Mouse (Mus musculus) B cell, adult 67 days (primary cell): Measurements from ENCODE around the gene Kcnh4. TPM values are rescaled to one million over a fixed set of nuclear protein-coding genes. Genes with fewer than 3 reads are reported as not detected.

Source experiments
- total RNA-seq, 2 experiments: library from RNA; stranded (reverse); gene quantifications; 4 replicates each; pipeline ENCODE4 v1.2.4; 2023

The Kcnh4 gene
- total RNA-seq = 1 to 10 TPM; 3.0 to 4.3 TPM

DNA sequence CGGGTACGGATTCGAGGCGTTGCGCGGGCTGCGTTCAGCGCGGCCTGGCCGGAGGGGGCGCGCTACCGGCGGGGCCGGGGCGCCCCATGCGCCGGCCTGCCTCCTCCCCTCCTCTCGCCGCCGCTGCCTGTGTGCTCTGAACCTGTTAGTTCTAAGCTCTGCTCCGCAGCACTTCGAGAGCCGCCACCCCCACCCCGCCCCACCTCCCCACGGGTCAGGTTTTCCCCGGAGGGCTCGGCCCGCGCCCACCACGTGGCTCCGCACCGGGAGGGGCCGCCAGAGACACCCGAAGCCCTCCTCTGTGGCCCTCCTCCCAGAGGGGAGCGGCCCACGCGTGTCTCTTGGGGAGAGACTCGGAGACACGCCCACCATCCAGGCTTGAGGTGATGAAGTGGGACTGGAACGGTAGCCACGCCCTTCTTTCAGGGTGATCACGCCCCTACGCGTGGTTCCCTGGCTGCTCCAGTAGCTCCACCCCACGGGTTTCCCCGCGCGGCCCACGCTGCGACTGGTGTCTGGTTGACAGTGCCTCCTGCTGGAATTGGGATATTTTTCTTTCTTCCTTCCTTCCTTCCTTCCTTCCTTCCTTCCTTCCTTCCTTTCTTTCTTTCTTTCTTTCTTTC is at the start of gene Kcnh4:
TSS of gene Kcnh4 (minus strand) at position 332 of the 623 bp plus-strand sequence.

DNA sequence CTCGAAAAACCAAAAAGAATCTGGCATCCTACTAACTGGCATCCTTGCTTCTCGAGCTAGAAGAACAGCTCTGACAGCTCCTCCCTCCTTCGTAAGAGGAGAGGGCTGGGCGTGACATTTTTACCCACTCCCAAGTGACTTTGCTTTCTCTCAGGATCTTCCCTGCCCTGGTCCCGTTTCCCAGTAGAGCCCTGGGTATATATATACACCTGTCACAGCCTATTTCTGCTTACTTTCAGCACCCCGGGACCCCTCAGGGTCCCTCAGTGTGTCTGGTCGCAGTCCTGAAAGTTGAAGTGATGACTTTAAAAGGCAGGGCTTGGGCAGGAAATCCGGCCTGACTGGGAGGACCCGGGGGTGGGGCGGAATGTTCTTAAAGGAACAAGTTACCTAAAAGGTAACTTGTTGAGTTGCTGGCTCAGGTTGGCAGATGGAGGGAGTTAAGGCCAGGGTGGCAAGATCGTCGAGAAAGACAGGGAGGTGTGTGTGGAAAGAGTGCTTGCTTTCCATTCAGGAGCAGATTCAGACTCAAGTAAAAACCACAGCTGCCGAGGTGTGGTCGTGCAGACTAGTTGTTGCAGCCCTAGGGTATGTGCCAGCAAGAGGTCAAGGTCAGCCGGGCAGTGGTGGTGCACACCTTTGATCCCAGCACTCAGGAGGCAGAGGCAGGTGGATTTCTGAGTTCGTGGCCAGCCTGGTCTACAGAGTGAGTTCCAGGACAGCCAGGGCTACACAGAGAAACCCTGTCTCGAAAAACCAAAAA is 11.1 kb upstream of the Kcnh4 start, which contains the start of gene Ghdc:
TSS of gene Ghdc (minus strand) at position 312 of the 763 bp plus-strand sequence.

DNA sequence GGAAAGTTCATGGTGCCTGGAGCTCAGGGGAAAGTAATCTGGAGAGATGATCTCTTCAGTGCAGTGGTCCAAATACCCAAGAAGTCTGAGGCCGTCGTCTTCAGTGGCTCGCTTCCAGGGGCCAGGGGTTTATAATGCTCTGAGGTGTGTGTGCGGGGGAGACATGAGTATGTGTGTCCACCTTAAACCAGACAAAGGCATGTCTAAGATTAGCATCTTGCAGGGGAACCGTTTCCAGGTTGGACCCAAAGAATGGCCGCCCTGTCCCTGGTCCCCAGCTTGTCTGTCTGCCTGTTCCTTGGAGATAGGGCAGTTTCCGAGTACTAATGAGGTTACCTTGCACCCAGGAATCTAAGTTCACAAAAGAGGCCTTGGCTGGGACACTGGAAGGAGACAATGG is 3.1 kb upstream of the Kcnh4 start, which contains the start of gene Hcrt:
TSS of gene Hcrt (minus strand) at position 101 of the 400 bp plus-strand sequence.

DNA sequence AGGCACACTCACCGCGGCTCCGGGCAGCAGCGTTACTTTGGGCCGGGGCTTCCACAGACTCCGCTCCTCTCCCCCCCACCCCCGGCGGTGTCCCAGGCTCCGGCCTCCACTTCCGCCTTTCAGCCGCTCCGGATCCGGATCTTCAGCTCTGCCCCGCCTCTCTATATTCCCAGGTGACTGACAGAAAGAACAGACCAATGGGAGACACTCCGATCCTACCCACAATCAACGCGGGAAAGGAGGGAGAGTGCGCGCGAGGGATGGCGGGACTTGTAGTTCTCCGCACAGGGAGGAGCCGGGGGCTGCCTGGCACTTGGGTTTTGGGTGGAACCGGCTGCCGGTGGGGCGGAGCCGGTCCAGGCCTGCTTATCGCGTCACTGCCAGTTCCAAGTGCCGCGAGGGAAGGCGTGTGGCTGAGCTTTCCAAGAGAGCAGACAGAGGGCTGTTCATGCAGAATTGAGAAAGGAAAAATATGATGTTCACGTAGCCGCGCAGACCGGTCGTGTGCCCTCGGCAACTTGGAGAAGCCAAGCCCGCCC is 21.6 kb downstream of the Kcnh4 start, which contains the start of gene Rab5c:
TSS of gene Rab5c (minus strand) at position 150 of the 539 bp plus-strand sequence.

DNA sequence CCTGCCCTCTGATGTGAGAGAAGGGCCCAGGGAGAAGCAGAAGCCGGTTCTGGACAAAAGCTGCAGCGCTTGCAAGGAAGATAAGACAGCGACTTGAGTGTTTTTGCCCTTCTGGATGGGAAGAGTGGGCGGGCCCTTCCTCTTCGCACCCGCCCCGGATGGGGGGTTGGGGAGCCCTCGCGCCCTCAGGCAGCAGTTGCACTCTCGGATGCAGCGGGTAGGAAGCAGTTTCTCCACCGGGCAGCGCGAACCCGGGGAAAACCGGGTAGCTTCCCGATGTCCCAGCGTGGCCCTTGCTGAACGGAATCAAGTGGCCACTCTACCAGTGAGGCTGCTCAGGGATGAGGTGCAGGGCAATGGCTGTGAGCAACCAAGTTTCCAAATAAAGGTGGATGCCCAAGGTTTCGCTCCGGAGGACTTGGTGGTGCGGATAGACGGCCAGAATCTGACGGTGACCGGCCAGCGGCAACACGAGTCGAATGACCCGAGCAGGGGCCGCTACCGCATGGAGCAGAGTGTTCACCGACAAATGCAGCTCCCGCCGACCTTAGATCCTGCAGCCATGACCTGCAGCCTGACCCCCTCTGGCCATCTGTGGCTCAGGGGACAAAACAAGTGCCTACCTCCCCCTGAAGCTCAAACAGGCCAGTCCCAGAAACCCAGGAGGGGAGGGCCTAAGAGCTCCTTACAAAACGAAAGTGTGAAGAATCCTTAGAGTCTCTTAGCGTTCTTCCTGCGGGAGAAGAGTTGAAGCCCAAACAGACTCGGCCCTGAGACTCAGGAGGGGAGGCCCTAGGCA is 45.8 kb downstream of the Kcnh4 start, which contains the start of gene Hspb9:
TSS of gene Hspb9 (plus strand) at position 116 of the 799 bp plus-strand sequence.

DNA sequence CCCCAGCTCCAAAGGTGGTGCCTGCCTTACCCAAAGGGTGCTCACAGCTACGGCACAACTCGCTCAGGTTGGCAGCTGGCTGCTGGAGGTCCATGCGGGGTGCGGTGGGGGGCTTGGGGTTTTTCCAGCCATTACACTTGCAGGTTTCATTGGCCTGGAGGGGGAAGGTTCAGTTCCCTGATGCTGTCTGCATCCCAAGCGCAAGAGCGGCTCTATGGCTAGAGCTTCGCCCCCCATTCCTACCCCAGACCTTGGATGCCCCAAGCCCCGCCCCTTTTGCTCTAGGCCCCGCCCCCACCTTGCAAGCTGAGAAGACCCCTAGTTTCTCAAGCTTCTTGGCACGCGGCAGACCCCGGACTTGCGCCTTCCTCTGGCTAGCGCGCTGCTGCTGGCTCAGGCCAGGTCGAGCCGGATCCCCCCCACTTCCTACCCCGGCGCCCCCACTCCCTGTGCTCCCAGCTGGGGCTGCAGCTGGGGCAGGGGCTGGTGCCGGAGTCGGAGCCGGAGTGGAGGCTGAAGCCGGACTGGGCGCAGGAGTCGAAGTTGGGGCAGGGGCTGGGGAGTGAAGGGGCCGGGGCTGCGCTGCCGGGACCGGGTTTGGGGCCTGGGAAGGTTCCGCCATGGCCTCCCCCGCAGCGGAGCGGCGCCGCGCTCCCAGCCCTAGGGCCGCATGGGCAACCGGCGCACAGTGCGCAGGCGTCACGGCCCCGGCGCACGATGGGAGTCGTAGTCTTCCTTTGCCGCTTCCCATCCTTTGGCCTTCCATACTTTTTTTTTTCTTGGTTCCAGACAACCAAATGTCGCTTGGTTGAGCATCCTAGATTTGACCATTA is 47.7 kb downstream of the Kcnh4 start, which contains the start of gene Kat2a:
TSS of gene Kat2a (minus strand) at position 683 of the 833 bp plus-strand sequence.

DNA sequence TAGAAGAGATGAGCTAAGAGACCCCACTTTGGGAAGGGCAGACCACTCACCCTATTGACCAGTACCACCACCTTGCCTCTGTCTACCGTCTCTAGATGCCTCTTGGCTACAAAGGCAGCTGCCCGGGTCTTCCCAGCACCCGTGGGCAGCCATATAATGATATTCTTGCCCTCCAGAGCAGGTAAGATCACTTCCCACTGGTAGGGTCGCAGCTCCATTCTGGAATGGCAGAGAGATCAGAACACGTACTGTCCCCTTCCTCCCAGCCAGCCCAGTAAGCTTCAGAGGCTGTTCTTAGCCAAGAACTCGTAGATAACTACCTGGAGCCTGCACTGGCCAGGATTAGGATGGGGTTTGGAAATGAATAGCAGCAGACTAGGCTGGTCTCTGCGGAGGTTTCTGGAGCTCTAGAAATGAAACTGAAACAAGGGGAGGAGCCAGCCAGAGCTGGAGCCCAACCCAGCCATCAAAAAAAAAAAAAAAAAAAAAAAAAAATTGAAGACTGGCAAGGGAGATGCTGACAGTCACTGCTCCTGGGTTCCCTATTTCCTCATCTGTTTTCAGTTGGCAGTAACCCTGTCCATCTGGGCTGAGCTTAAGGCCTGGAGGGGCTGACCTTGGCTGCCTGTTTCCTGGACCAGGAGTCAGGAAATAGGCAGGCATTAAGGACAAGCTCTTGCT is 55.8 kb downstream of the Kcnh4 start, which contains the start of gene Dhx58:
TSS of gene Dhx58 (minus strand) at position 421 of the 681 bp plus-strand sequence.

DNA sequence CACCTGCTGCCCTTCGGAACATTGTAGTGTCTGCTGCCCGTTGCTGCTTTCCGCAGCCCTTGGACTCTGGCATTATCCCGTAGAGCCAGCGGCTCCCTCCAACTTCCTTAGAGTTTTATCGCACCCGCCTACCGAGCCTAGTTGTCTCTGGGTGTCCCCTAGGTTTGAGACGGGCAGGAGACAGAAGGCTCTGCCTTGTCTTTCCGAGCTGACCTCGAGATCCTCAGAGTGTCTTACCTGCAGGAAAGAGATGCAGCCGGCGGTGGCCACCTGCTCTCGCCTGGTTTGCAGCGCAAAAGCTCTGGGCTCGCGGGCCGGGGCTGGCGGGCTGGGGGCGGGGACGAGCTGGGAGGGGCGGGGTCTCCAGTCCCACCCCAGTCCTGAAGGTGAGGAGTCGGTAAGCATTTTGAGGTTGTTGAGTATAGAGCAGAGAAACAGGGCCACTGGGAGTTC is 67.6 kb downstream of the Kcnh4 start, which contains the start of gene Zfp385c:
TSS of gene Zfp385c (minus strand) at position 292 of the 453 bp plus-strand sequence.

Other genes starting within 250 kb of the Kcnh4 start
- 100 to 1,000 TPM; 147 to 175 TPM for gene Acly, start 231.9 kb downstream of the Kcnh4 start, total RNA-seq
- 1 to 10 TPM in 1 of 2 experiments, under 1 TPM in 1; 0.49 to 1.1 TPM for gene Ttc25, start 214.3 kb downstream of the Kcnh4 start, total RNA-seq
- 100 to 1,000 TPM; 194 to 195 TPM for gene Cnp, start 185.0 kb downstream of the Kcnh4 start, total RNA-seq
- gene Nkiras2, start 140.7 kb downstream of the Kcnh4 start, total RNA-seq = 10 to 100 TPM; 26.7 to 31.0 TPM
- 100 to 1,000 TPM; 510 to 568 TPM for gene Dnajc7, start 139.8 kb downstream of the Kcnh4 start, total RNA-seq
- gene Zfp385c, start 67.5 kb downstream of the Kcnh4 start, total RNA-seq = not detected
- gene Dhx58, start 55.7 kb downstream of the Kcnh4 start, total RNA-seq = 10 to 100 TPM; 18.5 to 34.8 TPM
- gene Kat2a, start 47.5 kb downstream of the Kcnh4 start, total RNA-seq = 10 to 100 TPM; 41.1 to 44.3 TPM
- not detected for gene Hspb9, start 46.1 kb downstream of the Kcnh4 start, total RNA-seq
- 100 to 1,000 TPM; 128 to 139 TPM for gene Rab5c, start 21.7 kb downstream of the Kcnh4 start, total RNA-seq
- not detected for gene Hcrt, start 3.0 kb upstream of the Kcnh4 start, total RNA-seq
- 10 to 100 TPM; 15.8 to 22.5 TPM for gene Ghdc, start 11.0 kb upstream of the Kcnh4 start, total RNA-seq
- gene Stat5b, start 90.8 kb upstream of the Kcnh4 start, total RNA-seq = 10 to 100 TPM; 72.9 to 73.0 TPM
- gene Stat5a, start 99.4 kb upstream of the Kcnh4 start, total RNA-seq = 10 to 100 TPM; 40.0 to 40.6 TPM
- gene Stat3, start 179.6 kb upstream of the Kcnh4 start, total RNA-seq = 100 to 1,000 TPM; 218 to 234 TPM
- gene Cavin1, start 210.9 kb upstream of the Kcnh4 start, total RNA-seq = not detected
- 100 to 1,000 TPM in 1 of 2 experiments, 10 to 100 TPM in 1; 76.8 to 108 TPM for gene Atp6v0a1, start 249.5 kb upstream of the Kcnh4 start, total RNA-seq